Mouse (Mus musculus) left cerebral cortex, postnatal 14 days (tissue): ENCODE measurements around the gene Man2b2. TPM values are rescaled to one million over a fixed set of nuclear protein-coding genes. Genes with fewer than 3 reads are reported as not detected.

Source experiments
- DNase-seq, 2 experiments: peaks; one replicate each; pipeline ENCODE4 v3.0.0; 2021 to 2022; ENCODE audit warnings: low spot score in 2 of 2, mixed read lengths in 1 of 2
- intact Hi-C: fragments of 180-260 bp; cut with DNase I; formaldehyde crosslinking; loops from one replicate; pipeline ENCODE4 v1.15.1; 2025
- total RNA-seq, 2 experiments: library from RNA; stranded (reverse); gene quantifications; 2 replicates each; pipeline ENCODE4 v1.2.3; 2021

Gene Man2b2
- total RNA-seq, 2 experiments from 2014 or later, result 22.7 to 22.8 TPM

DNA sequence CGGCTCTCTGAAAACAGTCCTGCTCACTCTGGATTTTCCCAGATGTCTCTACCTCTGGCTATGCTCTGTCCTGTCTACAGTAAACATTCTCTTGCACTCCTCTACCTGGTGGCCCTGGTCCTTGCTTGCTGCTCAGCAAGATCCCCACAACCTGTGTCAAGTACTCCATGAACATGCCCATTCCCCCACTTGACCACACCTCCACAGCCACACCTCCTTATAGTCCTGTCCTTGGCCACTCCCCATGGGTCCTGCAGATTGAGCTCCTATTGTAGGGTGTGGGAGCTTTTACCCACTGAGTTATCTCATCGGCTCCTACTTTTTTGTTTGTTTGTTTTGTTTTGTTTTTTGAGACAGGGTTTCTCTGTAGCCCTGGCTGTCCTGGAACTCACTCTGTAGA is 51.6 kb downstream of the Man2b2 start:
- no peak for DNase-seq
- intact Hi-C loops, result no loop called here

DNA sequence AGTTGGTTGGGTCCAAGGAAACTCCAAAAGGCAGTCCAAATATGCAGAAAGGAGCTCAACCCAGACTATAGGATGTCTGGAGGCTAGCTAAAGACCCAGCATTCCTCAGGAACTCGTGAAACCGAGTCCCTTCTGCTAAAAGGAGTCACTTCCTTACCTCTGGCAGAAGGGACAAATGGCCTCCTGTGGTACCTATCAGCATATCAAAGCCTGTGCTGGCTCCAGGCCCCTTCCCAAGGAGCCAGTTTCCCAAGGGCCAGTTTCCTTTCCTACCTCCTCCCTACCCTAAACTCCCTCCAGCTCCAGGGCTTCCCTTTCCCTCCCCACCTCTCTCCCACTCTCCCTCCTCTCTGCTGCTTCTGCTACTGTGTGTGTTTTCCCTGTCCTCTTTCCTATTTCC is 53.3 kb downstream of the Man2b2 start:
- intact Hi-C loops, result no loop called here
- no peak for DNase-seq

DNA sequence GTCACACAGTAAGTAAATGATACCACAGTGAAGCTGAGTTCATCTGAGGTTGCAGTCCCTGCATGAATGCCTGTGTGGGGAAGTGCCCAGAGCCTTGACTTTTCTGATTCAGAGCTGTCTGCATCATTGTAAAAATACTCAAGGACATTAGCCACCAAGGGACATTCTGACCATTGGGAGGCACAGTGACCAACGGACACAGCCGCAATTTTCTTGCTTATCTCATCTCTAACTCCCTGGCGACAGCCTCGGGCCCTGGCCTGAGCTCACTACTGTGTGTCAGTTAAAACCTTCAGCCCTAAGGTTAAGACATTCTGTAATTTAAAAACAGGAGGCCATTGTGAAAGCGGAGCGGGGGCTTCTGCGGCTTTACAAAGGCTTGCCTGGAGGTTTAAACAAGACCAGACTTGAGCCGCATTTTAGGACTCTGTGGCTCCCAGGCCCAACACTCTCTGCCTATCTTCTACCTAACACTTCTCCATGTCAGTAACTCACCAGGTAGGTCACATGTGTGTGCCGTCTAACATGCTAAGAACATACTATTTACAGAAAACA is 54.4 kb downstream of the Man2b2 start:
- DNase-seq, result no peak
- intact Hi-C loops, result no loop called here

DNA sequence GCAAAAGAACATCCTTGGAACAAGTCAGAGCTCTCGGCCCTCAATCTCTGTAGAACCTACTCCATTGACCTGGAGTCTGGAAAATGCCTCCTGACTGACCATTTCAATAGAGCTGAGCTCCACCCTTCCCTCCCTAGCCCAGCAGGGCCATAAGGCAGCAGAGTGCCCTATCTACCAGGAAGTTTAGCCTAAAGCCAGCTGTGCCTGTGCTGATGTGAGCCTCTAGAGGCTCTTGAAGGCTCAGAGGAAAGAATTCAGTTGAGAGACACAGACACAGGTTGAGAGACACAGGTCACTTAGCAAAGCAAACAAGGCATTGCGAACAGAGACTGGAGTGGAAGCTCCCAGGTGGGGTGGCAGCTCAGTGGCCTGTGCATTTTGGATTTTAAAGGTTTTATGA is 55.1 kb downstream of the Man2b2 start:
- intact Hi-C loops, result no loop called here
- no peak for DNase-seq

GRCm38 (mm10) chr5:36772586-36772985 is 57.9 kb downstream of the Man2b2 start:
- DNase-seq, result no peak
- intact Hi-C loops, result no loop called here

GRCm38 (mm10) chr5:36769603-36770002 is 60.9 kb downstream of the Man2b2 start:
- DNase-seq, result no peak
- intact Hi-C loops, result no loop called here

DNA sequence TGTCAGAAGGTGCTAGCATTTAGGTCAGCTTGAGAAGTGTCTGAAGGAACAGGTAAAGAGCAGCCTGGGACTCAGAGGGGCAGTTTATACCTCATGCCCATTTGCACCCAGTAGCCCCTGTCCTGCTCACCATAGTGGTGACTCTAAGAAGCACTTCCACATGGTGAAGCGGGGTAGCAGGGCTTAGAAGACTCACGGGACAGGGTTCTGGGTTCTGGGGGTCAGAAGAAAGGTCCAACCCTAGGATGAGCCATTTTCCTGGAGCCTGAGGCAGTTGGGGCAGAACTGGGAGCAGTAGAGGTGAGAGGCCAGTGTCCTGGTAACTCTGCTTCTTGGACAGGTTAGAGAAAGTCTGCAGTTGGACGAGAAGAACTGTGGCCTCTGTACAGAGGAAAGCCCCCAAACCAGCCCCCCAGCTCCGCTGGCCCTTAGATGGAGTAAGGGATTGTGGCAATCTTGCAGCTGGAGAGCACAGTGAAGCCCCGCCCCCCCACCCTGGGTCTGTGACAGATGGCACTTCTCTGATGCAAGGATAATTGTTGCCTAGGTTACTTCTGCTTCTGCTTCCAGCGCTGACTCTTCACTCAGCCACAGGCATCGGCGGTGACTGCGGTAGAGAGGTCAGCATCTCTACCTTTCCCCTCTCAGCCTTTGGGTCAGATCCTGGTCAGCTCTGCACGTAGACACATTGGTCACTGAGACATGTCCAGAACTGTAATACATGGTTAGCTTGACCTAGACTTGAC is 63.3 kb downstream of the Man2b2 start:
- intact Hi-C loops, result no loop called here
- DNase-seq, result no peak

GRCm38 (mm10) chr5:36759848-36760247 is 70.6 kb downstream of the Man2b2 start:
- DNase-seq, result no peak
- intact Hi-C loops, result no loop called here

DNA sequence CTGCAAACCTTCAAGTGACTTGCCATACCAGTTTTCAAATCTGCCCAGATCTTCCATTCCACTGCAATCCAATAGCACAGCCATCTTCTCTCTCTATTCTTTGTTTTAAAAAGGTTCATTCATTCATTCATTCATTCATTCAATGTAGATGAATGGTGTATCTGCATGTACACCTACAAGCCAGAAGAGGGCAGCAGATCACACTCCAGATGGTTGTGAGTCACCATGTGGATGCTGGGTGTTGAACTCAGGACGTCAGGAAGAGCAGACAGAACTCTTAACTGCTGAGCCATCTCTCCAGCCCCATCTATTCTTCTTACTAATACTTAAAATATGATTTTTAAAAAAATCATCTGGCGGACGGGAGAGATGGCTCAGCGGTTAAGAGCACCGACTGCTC is 73.4 kb downstream of the Man2b2 start:
- intact Hi-C loops, result no loop called here
- peak in 1 of 2 experiments; percentile 23 for DNase-seq

Other genes starting within 250 kb of the Man2b2 start
- 10 to 100 TPM; 77.9 to 82.0 TPM for gene Tbc1d14, start 237.4 kb downstream of the Man2b2 start, total RNA-seq
- gene D5Ertd579e, start 134.6 kb downstream of the Man2b2 start, total RNA-seq, result 10 to 100 TPM; 88.8 to 95.6 TPM
- 10 to 100 TPM; 17.1 to 18.8 TPM for gene Bloc1s4, start 82.0 kb downstream of the Man2b2 start, total RNA-seq
- 100 to 1,000 TPM; 440 to 455 TPM for gene Mrfap1, start 33.9 kb downstream of the Man2b2 start, total RNA-seq
- gene Ppp2r2c, start 37.9 kb upstream of the Man2b2 start, total RNA-seq, result 100 to 1,000 TPM; 455 to 479 TPM
- 100 to 1,000 TPM in 1 of 2 experiments, 10 to 100 TPM in 1; 94.8 to 121 TPM for gene Wfs1, start 158.6 kb upstream of the Man2b2 start, total RNA-seq